Mouse (Mus musculus): ENCODE measurements around the gene Olfr70.

- TF ChIP-seq POLR2A (IDR thresholded peaks at IDR 0.05; ENCODE audit: low read depth, low read length) (no peak), CTCF (IDR thresholded peaks at IDR 0.05; ENCODE audit: extremely low read depth, insufficient read depth, insufficient read length, insufficient replicate concordance) (peak; percentile 42; the same call in 1 of the 2 replicates)
These were observed 28.5 kb downstream of the Olfr70 start for GRCm38 (mm10) chr4:43672070-43672469.
